Mouse (Mus musculus) ES-Bruce4 (cell line): ENCODE results near the gene Il1r2. TPM values are rescaled to one million over a fixed set of nuclear protein-coding genes. Genes with fewer than 3 reads are reported as not detected.

Source experiments
- H3K27ac ChIP-seq: 2 replicates; pipeline ENCODE4 v1.5.1; 2012; ENCODE audit warnings: low read length, inconsistent platforms; ENCODE audit not compliant: insufficient read depth
- H3K27me3 ChIP-seq: 2 replicates; pipeline ENCODE4 v1.6.1; 2012; ENCODE audit warnings: mild to moderate bottlenecking, low read length, inconsistent platforms; ENCODE audit not compliant: control insufficient read depth, poor library complexity, insufficient read depth, severe bottlenecking
- H3K36me3 ChIP-seq: 2 replicates; pipeline ENCODE4 v1.6.1; 2012; ENCODE audit warnings: inconsistent platforms, mild to moderate bottlenecking, low read length, moderate library complexity; ENCODE audit not compliant: control insufficient read depth, poor library complexity, insufficient read depth, severe bottlenecking
- H3K4me1 ChIP-seq: one replicate; pipeline ENCODE4 v1.8.1; 2011; ENCODE audit warnings: low read length; ENCODE audit not compliant: control insufficient read depth, insufficient read depth
- H3K4me3 ChIP-seq: 2 replicates; pipeline ENCODE4 v1.5.1; 2011; ENCODE audit warnings: low read depth, mild to moderate bottlenecking, low read length
- H3K9ac ChIP-seq: 2 replicates; pipeline ENCODE4 v1.6.1; 2012; ENCODE audit warnings: low read depth, mild to moderate bottlenecking, inconsistent platforms; ENCODE audit not compliant: poor library complexity, severe bottlenecking
- H3K9me3 ChIP-seq: replicated peaks from 2 replicates; pipeline ENCODE4 v1.6.1; 2012; ENCODE audit warnings: mild to moderate bottlenecking, low read length, inconsistent platforms; ENCODE audit not compliant: control insufficient read depth, poor library complexity, insufficient read depth, severe bottlenecking
- CTCF ChIP-seq: IDR thresholded peaks from one replicate; pipeline ENCODE4 v1.8.1; 2011; ENCODE audit warnings: low read depth, low read length
- EP300 ChIP-seq: IDR thresholded peaks from 2 replicates; pipeline ENCODE4 v1.6.1; 2011; ENCODE audit warnings: low read depth, low read length; ENCODE audit not compliant: insufficient read depth
- POLR2A ChIP-seq: IDR thresholded peaks from one replicate; pipeline ENCODE4 v1.8.1; 2011; ENCODE audit warnings: low read length; ENCODE audit not compliant: insufficient read depth
- polyA plus RNA-seq: library from polyadenylated mRNA; stranded (reverse); fragments of >200 nt; gene quantifications from 2 replicates; pipeline ENCODE4 v1.2.4, GENCODE M21; 2011; ENCODE audit warnings: low read depth; ENCODE audit not compliant: missing spikeins, insufficient read depth, insufficient read length

Il1r2 gene
- not detected in 2 replicates for polyA plus RNA-seq

- Histone ChIP-seq H3K36me3 (no peaks in the 10 kb centered on the region), H3K4me3 (no peak within 1 kb of the TSS), H3K27ac (no peak within 1 kb of the TSS), H3K9me3 (no peaks in the 10 kb centered on the region), H3K27me3 (no peaks in the 10 kb centered on the region), H3K4me1 (no peaks in the 10 kb centered on the region), H3K9ac (no peak within 1 kb of the TSS)
- TF ChIP-seq POLR2A (no peak), EP300 (no peak), CTCF (no peak)
These were observed at the start of gene Il1r2 for GRCm38 (mm10) chr1:40073779-40074178. Gene Il1r2 (plus strand): TSS chr1:40074079.

GRCm38 (mm10) chr1:40024554-40025320, 49.1 kb upstream of the Il1r2 start:
- Histone ChIP-seq H3K9ac (no peak overlapping the region), H3K9me3 (no peaks in the 10 kb centered on the region), H3K27me3 (no peaks in the 10 kb centered on the region), H3K4me3 (no peak overlapping the region), H3K4me1 (no peaks in the 10 kb centered on the region), H3K27ac (no peak overlapping the region), H3K36me3 (peaks cover 12% of the 10 kb centered on the region)
- TF ChIP-seq CTCF (no peak), POLR2A (no peak)

- Histone ChIP-seq H3K27ac (no peak overlapping the region), H3K4me3 (no peak overlapping the region), H3K9me3 (no peaks in the 10 kb centered on the region), H3K4me1 (no peaks in the 10 kb centered on the region), H3K36me3 (peaks cover 9% of the 10 kb centered on the region), H3K27me3 (no peaks in the 10 kb centered on the region), H3K9ac (no peak overlapping the region)
- TF ChIP-seq EP300 (no peak), POLR2A (no peak), CTCF (no peak)
These were observed 48.5 kb upstream of the Il1r2 start for GRCm38 (mm10) chr1:40025416-40025815.

GRCm38 (mm10) chr1:40027116-40027620, 46.7 kb upstream of the Il1r2 start:
- H3K36me3 ChIP-seq, result peaks cover 5% of the 10 kb centered on the region
- TF ChIP-seq POLR2A, result no peak
- no peak for TF ChIP-seq EP300
- no peaks in the 10 kb centered on the region for H3K27me3 ChIP-seq

GRCm38 (mm10) chr1:40028207-40028998, 45.5 kb upstream of the Il1r2 start:
- Histone ChIP-seq H3K9me3 (no peaks in the 10 kb centered on the region), H3K4me3 (no peak overlapping the region), H3K27ac (no peak overlapping the region), H3K36me3 (no peaks in the 10 kb centered on the region; the same call in 1 of the 2 replicates), H3K27me3 (no peaks in the 10 kb centered on the region), H3K4me1 (no peaks in the 10 kb centered on the region), H3K9ac (no peak overlapping the region)
- TF ChIP-seq CTCF (no peak), EP300 (no peak), POLR2A (no peak)

More at GRCm38 (mm10) chr1:40027116-40027620, 46.7 kb upstream of the Il1r2 start:
- Histone ChIP-seq H3K4me3 (no peak overlapping the region), H3K9ac (no peak overlapping the region), H3K27ac (no peak overlapping the region), H3K4me1 (no peaks in the 10 kb centered on the region), H3K9me3 (no peaks in the 10 kb centered on the region)
